Mouse (Mus musculus) spleen, adult 2 months (tissue): ENCODE data around the gene Serinc1. TPM values are rescaled to one million over a fixed set of nuclear protein-coding genes. Genes with fewer than 3 reads are reported as not detected.

ENCODE experiments used
- DNase-seq, 2 experiments: peaks; one replicate each; pipeline versions ENCODE4 v3.0.0 to v3.0.0-alpha.2; 2012 to 2021; ENCODE audit warnings: low spot score in 2 of 2, low read depth in 1 of 2
- H3K27ac ChIP-seq: fragments of 200-500 bp; 2 replicates; pipeline ENCODE4 v1.5.1; 2012; ENCODE audit warnings: low read length, inconsistent platforms; ENCODE audit not compliant: insufficient read depth
- H3K27me3 ChIP-seq: fragments of 200-500 bp; 2 replicates; pipeline ENCODE4 v1.6.1; 2012; ENCODE audit warnings: mild to moderate bottlenecking, moderate library complexity, low read length, inconsistent platforms; ENCODE audit not compliant: control insufficient read depth, insufficient read depth
- H3K36me3 ChIP-seq: fragments of 200-500 bp; 2 replicates; pipeline ENCODE4 v1.6.1; 2012; ENCODE audit warnings: mild to moderate bottlenecking, low read length, inconsistent platforms; ENCODE audit not compliant: control insufficient read depth, insufficient read depth
- H3K4me1 ChIP-seq: fragments of 200-500 bp; 2 replicates; pipeline ENCODE4 v1.6.1; 2011; ENCODE audit warnings: inconsistent platforms; ENCODE audit not compliant: control insufficient read depth, insufficient read depth, insufficient read length
- H3K4me3 ChIP-seq: fragments of 200-500 bp; 2 replicates; pipeline ENCODE4 v1.5.1; 2011; ENCODE audit warnings: mild to moderate bottlenecking, inconsistent platforms; ENCODE audit not compliant: insufficient read depth, insufficient read length; ENCODE audit errors: extremely low read depth
- CTCF ChIP-seq: fragments of 200-500 bp; IDR thresholded peaks from 2 replicates; pipeline ENCODE4 v1.5.1; 2011; ENCODE audit warnings: mild to moderate bottlenecking, inconsistent platforms; ENCODE audit not compliant: insufficient read depth, insufficient read length, insufficient replicate concordance; ENCODE audit errors: extremely low read depth
- POLR2A ChIP-seq: fragments of 200-500 bp; IDR thresholded peaks from 2 replicates; pipeline ENCODE4 v1.6.1; 2011; ENCODE audit warnings: low read depth, low read length, inconsistent platforms
- WGBS: fragments of 180-500 bp; shearing (Covaris S2); methylation state at CpG from one replicate; pipeline ENCODE4 v1.1.7; 2018; 5-methylcytosine and 5-hydroxymethylcytosine counted together
- polyA plus RNA-seq: library from polyadenylated mRNA; depleted of rRNA; stranded (reverse); fragments of >200 nt; gene quantifications from 2 replicates; pipeline ENCODE4 v1.2.3, GENCODE M21; 2012

Gene Serinc1
- polyA plus RNA-seq, 1 experiment: 21.6 TPM

DNA sequence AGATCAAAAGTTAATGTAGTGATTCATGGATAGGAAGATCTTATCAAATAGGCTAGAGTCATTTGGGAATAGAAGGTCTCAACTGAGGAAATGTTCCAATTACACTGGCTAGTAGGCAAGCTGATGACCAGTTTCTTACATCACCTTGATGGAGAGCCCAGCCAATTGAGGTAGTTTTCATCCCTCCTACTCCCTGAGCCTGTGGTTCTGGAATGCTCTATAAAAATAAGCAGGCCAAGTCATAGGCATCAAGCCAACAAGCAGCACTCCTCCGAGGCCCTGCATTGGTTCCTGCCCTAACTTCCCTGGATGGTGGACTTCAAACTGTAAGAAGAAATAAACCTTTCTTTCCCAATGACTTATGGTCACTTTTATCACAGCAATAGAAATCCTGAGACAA is 17.1 kb downstream of the Serinc1 start:
- TF ChIP-seq POLR2A (no peak), CTCF (no peak)
- peaks cover 31% of the 10 kb centered on the region for H3K36me3 ChIP-seq
- H3K4me1 ChIP-seq: no peaks in the 10 kb centered on the region
- no peaks in the 10 kb centered on the region for H3K27me3 ChIP-seq
- no peak for DNase-seq
- H3K27ac ChIP-seq: no peak overlapping the region
- no peak overlapping the region for H3K4me3 ChIP-seq
- WGBS: 93% methylated on average over 1 of the region's 1 CpGs

DNA sequence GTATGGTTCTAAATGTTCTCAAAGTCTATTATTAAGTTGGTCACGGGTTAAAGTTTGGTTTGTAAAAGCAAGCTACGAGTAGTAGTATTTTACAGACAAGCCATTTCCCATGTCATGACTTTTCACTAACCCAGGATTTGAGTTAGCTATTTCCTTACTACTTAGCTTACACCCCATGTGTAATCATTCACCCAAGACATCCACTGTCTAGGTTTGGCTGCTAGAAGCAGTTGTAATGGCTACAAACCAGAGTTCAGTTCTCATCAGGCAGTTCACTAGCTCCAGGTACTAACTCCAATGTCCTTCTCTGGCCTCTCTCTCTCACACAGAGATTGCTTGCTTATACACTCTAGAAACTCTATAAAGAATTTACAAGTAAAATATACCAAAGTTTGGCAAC is 17.7 kb downstream of the Serinc1 start:
- DNase-seq: no peak
- Histone ChIP-seq H3K27ac (no peak overlapping the region), H3K36me3 (peaks cover 31% of the 10 kb centered on the region), H3K4me3 (no peak overlapping the region), H3K27me3 (no peaks in the 10 kb centered on the region), H3K4me1 (no peaks in the 10 kb centered on the region)
- WGBS: 96% methylated on average over 2 of the region's 2 CpGs
- TF ChIP-seq CTCF (no peak), POLR2A (no peak)

DNA sequence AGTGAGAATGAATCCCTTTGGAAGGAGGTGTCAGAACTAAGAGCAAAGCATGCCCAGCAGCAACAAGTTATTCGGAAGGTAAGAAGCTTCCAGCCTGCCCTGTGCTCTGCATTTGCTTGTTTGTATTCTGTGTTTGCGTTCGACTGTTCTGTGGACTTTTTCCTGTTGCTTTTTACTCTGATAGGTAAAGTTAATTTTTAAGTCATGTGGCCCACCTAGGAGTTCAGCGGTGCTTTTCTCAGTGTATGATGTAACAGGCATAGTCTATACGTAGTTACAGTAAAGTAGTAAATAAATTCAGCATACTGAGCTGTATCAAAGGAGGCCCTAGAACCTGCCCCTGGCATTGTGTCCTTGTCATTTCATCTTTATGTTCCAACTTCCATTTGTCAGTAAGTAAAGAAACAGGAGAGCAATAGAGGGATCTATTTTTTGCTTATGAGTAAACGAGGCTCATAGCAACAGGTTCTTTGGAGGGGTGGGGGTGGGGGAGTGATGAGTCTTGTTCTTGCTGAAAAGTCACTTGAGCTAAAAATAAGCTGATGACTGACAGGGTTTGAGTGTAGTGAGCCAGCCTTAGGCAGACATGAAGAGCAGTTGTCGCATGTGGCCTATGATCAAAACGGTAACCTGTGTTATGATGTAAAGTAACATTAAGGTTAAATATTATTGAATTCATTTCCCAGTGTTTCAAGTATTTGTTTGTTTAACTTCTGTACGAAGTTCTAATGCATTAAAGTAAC is 32.7 kb downstream of the Serinc1 start:
- TF ChIP-seq CTCF: no peak
- no peak for TF ChIP-seq POLR2A
- no peaks in the 10 kb centered on the region for H3K27me3 ChIP-seq
- H3K4me3 ChIP-seq: no peak overlapping the region
- 90% methylated on average over 9 of the region's 9 CpGs for WGBS
- no peaks in the 10 kb centered on the region for H3K36me3 ChIP-seq
- no peaks in the 10 kb centered on the region for H3K4me1 ChIP-seq
- no peak overlapping the region for H3K27ac ChIP-seq
- DNase-seq: no peak

DNA sequence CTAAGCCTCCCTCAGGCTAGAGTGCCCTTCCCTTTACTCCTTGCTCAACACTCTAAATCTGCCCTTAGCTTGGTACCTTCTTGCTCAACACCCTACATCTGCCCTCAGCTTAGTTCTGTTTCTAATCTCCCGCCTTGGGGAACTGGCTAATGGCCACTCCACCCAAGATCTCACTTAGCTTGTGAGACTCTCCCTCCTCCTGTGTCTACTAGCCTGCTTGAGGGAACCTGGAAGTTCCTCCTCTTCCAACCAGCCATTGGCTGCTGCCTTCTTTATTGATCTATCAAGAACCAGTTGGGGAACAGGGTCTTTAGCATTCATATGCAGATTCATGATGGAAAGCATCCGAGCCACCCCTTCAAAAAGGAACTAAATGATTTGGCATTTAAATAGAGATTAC is 40.3 kb downstream of the Serinc1 start:
- H3K4me1 ChIP-seq: no peaks in the 10 kb centered on the region; the same call in 1 of the 2 replicates
- no peak overlapping the region for H3K4me3 ChIP-seq
- H3K36me3 ChIP-seq: no peaks in the 10 kb centered on the region
- no peak overlapping the region for H3K27ac ChIP-seq
- H3K27me3 ChIP-seq: no peaks in the 10 kb centered on the region
- TF ChIP-seq POLR2A (no peak), CTCF (no peak)
- 81% methylated on average over 2 of the region's 2 CpGs for WGBS
- DNase-seq: no peak

DNA sequence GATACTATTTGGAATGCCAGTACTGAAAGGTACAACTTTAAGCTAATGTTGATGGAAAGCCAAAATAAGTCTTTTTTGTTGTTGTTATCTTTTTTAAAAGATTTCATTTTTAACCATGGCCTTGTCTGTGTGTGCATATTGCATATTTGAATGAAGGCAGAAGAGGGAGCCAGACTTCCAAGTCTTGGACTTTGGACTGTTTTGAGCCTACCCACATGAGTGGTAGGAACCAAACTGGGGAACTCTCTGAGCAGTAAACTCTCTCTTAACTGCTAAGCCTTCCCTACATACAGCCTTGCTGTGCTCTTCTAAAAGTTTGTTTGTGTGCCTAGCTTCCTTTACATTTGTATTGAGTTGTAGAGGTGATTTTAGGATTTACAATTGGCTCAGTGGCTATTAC is 43.7 kb downstream of the Serinc1 start:
- H3K4me3 ChIP-seq: no peak overlapping the region

DNA sequence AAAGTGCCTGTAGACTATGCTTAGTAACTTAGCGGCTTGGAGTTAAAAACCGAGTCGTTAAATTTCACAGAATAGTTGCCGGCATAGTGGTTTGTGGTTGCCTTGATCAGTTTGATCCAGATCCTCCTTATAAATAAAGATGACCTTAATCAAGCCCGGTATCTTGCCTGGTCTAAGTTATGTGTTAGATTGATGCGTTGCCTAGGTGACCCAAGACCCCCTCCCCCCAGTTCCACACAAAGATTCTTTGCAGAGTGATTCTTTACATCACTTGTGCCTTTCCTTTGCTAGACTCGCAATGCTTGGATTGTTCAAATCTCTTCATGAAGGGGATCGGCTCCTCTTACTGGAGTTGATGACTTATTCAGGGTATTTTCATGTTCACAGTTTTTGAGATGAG is 45.1 kb downstream of the Serinc1 start:
- no peaks in the 10 kb centered on the region for H3K36me3 ChIP-seq
- no peaks in the 10 kb centered on the region; the same call in 1 of the 2 replicates for H3K4me1 ChIP-seq
- peak overlapping the region; percentile 73; the same call in 1 of the 2 replicates for H3K4me3 ChIP-seq
- TF ChIP-seq CTCF (no peak), POLR2A (no peak)
- WGBS: 10% methylated on average over 8 of the region's 8 CpGs
- no peaks in the 10 kb centered on the region for H3K27me3 ChIP-seq
- DNase-seq: no peak
- no peak overlapping the region for H3K27ac ChIP-seq

More for the DNA sequence above, 43.7 kb downstream of the Serinc1 start:
- Histone ChIP-seq H3K4me1 (no peaks in the 10 kb centered on the region; the same call in 1 of the 2 replicates), H3K27me3 (no peaks in the 10 kb centered on the region), H3K36me3 (no peaks in the 10 kb centered on the region), H3K27ac (no peak overlapping the region)
- DNase-seq: no peak
- TF ChIP-seq POLR2A: no peak
- no peak for TF ChIP-seq CTCF

DNA sequence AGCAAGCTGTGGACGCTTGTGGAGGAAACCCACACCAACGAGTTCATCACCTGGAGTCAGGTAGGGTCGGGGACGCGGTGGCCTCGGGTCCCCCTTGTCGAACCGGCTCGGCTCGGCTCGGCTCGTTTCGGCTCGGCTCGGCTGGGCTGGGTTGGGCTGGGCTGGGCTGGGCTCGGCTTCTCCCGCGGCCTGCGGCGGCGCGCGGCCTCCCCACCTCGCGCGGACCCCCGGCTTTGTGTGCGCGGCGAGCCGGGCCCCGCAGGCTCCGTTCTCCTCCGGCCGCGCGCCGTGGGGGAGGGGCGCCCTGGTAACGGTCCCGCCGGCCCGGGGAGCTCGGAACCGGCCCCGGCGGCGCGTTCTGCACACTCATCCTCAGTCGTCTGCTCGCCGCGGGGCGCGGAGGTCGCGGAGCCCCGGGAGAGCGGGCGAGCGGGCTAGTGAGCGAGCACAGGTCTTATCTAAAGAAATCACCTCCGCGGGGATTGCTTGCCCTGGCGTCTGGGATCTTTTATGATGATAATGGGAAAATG is 45.7 kb downstream of the Serinc1 start:
- Histone ChIP-seq H3K27ac (peak overlapping the region; percentile 45), H3K36me3 (no peaks in the 10 kb centered on the region)
- WGBS: under 1% methylated on average over 65 of the region's 65 CpGs

More for the DNA sequence above, 45.7 kb downstream of the Serinc1 start:
- Histone ChIP-seq H3K27me3 (no peaks in the 10 kb centered on the region), H3K4me1 (no peaks in the 10 kb centered on the region; the same call in 1 of the 2 replicates), H3K4me3 (peak overlapping the region; percentile 73)
- TF ChIP-seq CTCF: no peak
- TF ChIP-seq POLR2A: no peak
- peak in 1 of 2 experiments; percentile 57 for DNase-seq
